Mouse (Mus musculus): ENCODE data around the gene Glis2. TPM values are rescaled to one million over a fixed set of nuclear protein-coding genes. Genes with fewer than 3 reads are reported as not detected.

Gene Glis2
- polyA plus RNA-seq, 1 experiment from 2014 or later: 9.2 TPM

DNA sequence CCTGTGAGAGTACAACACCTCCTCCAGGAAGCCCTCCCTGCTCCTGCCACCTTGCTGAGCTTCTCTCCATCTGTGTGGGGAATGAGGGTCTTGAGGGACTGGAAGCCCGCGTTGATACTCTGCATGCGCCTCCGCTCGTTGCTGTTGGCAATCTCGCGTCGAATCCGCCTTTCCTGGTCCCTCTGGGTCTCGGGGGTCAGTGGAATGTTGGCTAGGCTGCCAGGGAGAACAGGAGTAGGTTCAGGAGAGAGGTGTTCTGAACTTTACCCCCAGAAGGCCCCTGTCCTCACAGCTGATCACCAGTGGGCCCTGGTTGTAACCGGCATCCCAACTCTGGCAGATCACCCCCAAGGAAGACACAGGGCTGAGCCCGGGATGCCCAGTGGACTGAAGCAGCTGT lies 42.6 kb upstream of the Glis2 start:
- H3K27ac ChIP-seq (ENCODE audit: low read depth, low read length): no peak overlapping the region
- WGBS: 87% methylated on average over 12 of the region's 12 CpGs
- no peak for TF ChIP-seq CTCF (IDR thresholded peaks at IDR 0.05; ENCODE audit: low read depth)
- H3K4me2 ChIP-seq (replicated peaks; ENCODE audit: low read depth): no peak overlapping the region
- H3K4me3 ChIP-seq (ENCODE audit: low read depth, low read length): no peak overlapping the region
- no peaks in the 10 kb centered on the region for H3K27me3 ChIP-seq (replicated peaks; ENCODE audit: control insufficient read depth, insufficient read depth, low read length)
- H3K9ac ChIP-seq (ENCODE audit: low read depth, low read length): no peak overlapping the region
- H3K4me1 ChIP-seq (replicated peaks; ENCODE audit: control insufficient read depth, insufficient read depth, low read length): peaks cover 16% of the 10 kb centered on the region
- no peak for ATAC-seq
- H3K36me3 ChIP-seq (ENCODE audit: control insufficient read depth, insufficient read depth): peaks cover 8% of the 10 kb centered on the region
- H3K9me3 ChIP-seq (ENCODE audit: control insufficient read depth): no peaks in the 10 kb centered on the region

DNA sequence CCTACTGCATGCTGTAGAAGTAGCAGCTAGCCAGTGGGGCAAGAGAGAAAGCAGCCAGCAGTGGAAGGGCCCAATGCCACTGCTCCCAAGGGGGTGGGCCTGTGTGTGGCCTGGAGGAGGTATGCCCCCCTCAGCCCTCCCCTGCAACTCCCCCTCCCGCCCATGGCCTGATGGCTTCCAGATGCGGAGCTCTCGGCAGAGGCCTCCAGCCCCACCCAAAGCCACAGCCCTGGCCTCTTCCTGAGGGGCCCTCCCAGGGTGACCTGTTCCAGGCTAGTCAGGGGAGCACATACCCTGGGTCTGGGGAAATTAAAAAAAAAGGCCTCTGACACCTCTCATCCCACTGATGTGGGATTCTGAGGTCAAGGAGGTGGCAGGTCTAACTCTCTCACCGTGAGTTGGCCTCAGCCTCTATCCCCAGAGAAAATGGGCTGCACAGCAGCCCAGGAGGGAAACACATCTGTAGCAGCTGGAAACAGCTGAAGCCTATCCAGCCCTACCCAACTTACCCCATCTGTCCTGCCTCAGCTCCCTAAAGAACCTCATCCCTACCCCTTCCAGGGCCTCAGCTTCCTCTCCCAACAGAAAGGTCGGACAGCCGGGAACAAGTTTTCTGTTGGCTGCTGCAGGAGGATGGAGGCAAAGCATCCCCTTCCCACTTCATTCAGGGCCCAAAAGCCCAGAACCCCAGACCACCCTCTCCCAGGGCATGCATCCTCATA lies 41.5 kb upstream of the Glis2 start:
- 15% methylated on average over 6 of the region's 6 CpGs for WGBS
- Histone ChIP-seq H3K36me3 (ENCODE audit: control insufficient read depth, insufficient read depth) (peaks cover 3% of the 10 kb centered on the region; the same call in 1 of the 2 replicates), H3K27ac (ENCODE audit: low read depth, low read length) (peak overlapping the region; percentile 30; the same call in 1 of the 2 replicates), H3K9ac (ENCODE audit: low read depth, low read length) (peak overlapping the region; percentile 42), H3K4me1 (replicated peaks; ENCODE audit: control insufficient read depth, insufficient read depth, low read length) (peaks cover 24% of the 10 kb centered on the region), H3K9me3 (ENCODE audit: control insufficient read depth) (no peaks in the 10 kb centered on the region), H3K4me3 (ENCODE audit: low read depth, low read length) (no peak overlapping the region), H3K4me2 (replicated peaks; ENCODE audit: low read depth) (peak overlapping the region; percentile 41), H3K27me3 (replicated peaks; ENCODE audit: control insufficient read depth, insufficient read depth, low read length) (no peaks in the 10 kb centered on the region)
- TF ChIP-seq CTCF (IDR thresholded peaks at IDR 0.05; ENCODE audit: low read depth): no peak
- no peak for ATAC-seq

DNA sequence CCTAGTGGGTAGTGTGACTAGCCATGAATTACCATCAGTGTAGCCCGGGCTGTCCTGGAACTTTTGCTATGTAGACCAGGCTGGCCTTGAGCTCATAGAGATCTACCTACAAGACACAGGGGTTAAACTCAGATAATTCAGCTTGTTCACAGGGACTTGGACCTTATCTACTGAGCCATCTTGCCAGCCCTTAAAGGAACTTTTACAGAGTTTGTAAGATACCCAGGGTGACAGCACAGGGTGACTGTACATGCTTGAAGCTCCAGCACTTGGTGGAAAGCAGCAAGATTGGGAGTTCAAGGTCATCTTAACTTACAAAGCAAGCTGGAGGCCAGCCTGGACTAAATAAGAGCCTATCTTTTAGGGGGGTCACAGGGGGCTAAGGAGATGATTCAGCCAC lies 39.0 kb upstream of the Glis2 start:
- H3K9ac ChIP-seq (ENCODE audit: low read depth, low read length): no peak overlapping the region
- H3K36me3 ChIP-seq (ENCODE audit: control insufficient read depth, insufficient read depth): no peaks in the 10 kb centered on the region
- no peaks in the 10 kb centered on the region for H3K27me3 ChIP-seq (replicated peaks; ENCODE audit: control insufficient read depth, insufficient read depth, low read length)
- no peak overlapping the region for H3K4me3 ChIP-seq (ENCODE audit: low read depth, low read length)
- TF ChIP-seq CTCF (IDR thresholded peaks at IDR 0.05; ENCODE audit: low read depth): no peak
- H3K9me3 ChIP-seq (ENCODE audit: control insufficient read depth): no peaks in the 10 kb centered on the region
- peaks cover 24% of the 10 kb centered on the region for H3K4me1 ChIP-seq (replicated peaks; ENCODE audit: control insufficient read depth, insufficient read depth, low read length)
- H3K27ac ChIP-seq (ENCODE audit: low read depth, low read length): no peak overlapping the region
- WGBS: 100% methylated on average over 1 of the region's 1 CpGs
- no peak overlapping the region for H3K4me2 ChIP-seq (replicated peaks; ENCODE audit: low read depth)
- no peak for ATAC-seq

DNA sequence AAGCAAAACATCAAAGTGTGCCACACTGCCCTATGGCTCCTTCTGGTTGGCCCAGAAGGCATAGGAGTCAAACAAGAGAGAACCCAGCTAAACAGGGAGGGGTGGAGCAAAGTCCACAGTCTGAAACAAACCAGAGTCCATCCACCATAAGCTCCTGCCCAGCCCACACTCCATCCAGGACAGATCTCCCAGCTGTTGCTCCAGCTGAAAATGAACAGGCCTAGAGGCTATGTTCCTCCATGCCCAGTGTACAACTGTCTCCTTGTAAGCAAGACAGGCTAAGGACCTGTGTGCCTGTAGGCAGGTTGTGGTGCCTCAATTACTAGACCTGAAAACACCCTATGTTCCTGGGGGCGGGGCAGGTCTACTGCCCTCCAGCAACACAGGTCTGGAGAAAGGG lies 37.4 kb upstream of the Glis2 start:
- ATAC-seq: peak; percentile 76
- Histone ChIP-seq H3K4me3 (ENCODE audit: low read depth, low read length) (peak overlapping the region; percentile 18), H3K36me3 (ENCODE audit: control insufficient read depth, insufficient read depth) (no peaks in the 10 kb centered on the region), H3K4me2 (replicated peaks; ENCODE audit: low read depth) (peak overlapping the region; percentile 99), H3K9me3 (ENCODE audit: control insufficient read depth) (no peaks in the 10 kb centered on the region), H3K4me1 (replicated peaks; ENCODE audit: control insufficient read depth, insufficient read depth, low read length) (peaks cover 24% of the 10 kb centered on the region), H3K27me3 (replicated peaks; ENCODE audit: control insufficient read depth, insufficient read depth, low read length) (no peaks in the 10 kb centered on the region), H3K27ac (ENCODE audit: low read depth, low read length) (peak overlapping the region; percentile 85), H3K9ac (ENCODE audit: low read depth, low read length) (no peak overlapping the region)
- no peak for TF ChIP-seq CTCF (IDR thresholded peaks at IDR 0.05; ENCODE audit: low read depth)
- 43% methylated on average over 1 of the region's 1 CpGs for WGBS

DNA sequence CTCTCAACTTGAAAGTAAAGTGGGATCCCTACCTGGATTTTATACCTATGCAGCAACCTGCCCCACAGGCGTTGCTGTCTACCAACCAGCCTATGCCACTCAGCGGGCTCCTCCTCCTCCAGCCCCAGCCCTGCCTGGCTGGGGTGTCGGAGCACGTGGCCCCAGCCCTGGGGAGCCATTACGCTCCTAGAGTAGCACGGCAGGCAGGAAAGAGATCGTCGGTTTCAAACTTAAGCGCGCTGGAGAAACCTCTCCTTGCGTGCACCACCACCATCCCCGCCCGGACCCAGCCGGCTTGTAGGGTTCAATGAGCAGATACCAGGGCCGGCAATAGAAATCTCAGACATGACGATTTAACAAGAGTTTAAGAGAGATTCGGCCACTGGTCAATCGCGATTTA lies 36.6 kb upstream of the Glis2 start:
- H3K9ac ChIP-seq (ENCODE audit: low read depth, low read length): peak overlapping the region; percentile 60
- peak overlapping the region; percentile 85 for H3K27ac ChIP-seq (ENCODE audit: low read depth, low read length)
- under 1% methylated on average over 19 of the region's 19 CpGs for WGBS
- H3K4me2 ChIP-seq (replicated peaks; ENCODE audit: low read depth): peak overlapping the region; percentile 99
- TF ChIP-seq CTCF (IDR thresholded peaks at IDR 0.05; ENCODE audit: low read depth): no peak
- no peaks in the 10 kb centered on the region for H3K36me3 ChIP-seq (ENCODE audit: control insufficient read depth, insufficient read depth)
- peaks cover 19% of the 10 kb centered on the region for H3K4me1 ChIP-seq (replicated peaks; ENCODE audit: control insufficient read depth, insufficient read depth, low read length)
- peak overlapping the region; percentile 81 for H3K4me3 ChIP-seq (ENCODE audit: low read depth, low read length)
- ATAC-seq: peak; percentile 59
- no peaks in the 10 kb centered on the region for H3K9me3 ChIP-seq (ENCODE audit: control insufficient read depth)
- H3K27me3 ChIP-seq (replicated peaks; ENCODE audit: control insufficient read depth, insufficient read depth, low read length): no peaks in the 10 kb centered on the region

DNA sequence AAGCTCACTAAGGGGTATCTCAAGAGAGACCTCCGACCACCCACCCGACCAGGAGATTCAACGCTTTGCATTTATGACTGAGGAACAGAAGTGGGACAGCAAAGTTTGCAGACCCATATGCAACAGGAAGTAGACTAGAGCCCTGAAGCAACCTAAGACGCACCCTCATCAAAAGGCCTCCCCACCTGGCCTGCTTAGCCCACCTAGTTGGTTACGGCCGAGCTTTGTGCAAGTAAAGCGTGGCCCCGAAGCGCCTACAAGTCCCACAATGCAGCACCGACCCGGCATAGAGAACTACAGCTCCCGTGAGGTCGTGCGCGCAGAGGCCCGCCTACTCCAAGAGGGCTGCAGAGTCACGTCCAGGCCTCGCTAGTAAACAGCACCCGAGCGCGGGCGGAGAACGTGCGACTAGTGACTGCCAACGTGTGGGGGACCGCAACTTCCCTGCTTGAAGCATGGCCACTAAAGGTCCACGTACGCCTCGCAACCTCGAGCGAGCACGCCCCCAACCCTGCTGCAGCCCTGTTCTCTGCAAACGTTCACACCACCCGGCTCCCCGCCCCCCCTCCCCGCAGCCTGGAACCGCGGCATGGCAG lies 36.0 kb upstream of the Glis2 start:
- Histone ChIP-seq H3K4me2 (replicated peaks; ENCODE audit: low read depth) (peak overlapping the region; percentile 99), H3K27ac (ENCODE audit: low read depth, low read length) (peak overlapping the region; percentile 85), H3K4me3 (ENCODE audit: low read depth, low read length) (peak overlapping the region; percentile 81), H3K36me3 (ENCODE audit: control insufficient read depth, insufficient read depth) (no peaks in the 10 kb centered on the region), H3K9me3 (ENCODE audit: control insufficient read depth) (no peaks in the 10 kb centered on the region), H3K9ac (ENCODE audit: low read depth, low read length) (peak overlapping the region; percentile 60), H3K4me1 (replicated peaks; ENCODE audit: control insufficient read depth, insufficient read depth, low read length) (peaks cover 14% of the 10 kb centered on the region; the same call in 1 of the 2 replicates), H3K27me3 (replicated peaks; ENCODE audit: control insufficient read depth, insufficient read depth, low read length) (no peaks in the 10 kb centered on the region)
- peak; percentile 78 for ATAC-seq
- TF ChIP-seq CTCF (IDR thresholded peaks at IDR 0.05; ENCODE audit: low read depth): no peak
- under 1% methylated on average over 38 of the region's 38 CpGs for WGBS
